Mouse (Mus musculus): ENCODE data around the gene Ewsr1. TPM values are rescaled to one million over a fixed set of nuclear protein-coding genes. Genes with fewer than 3 reads are reported as not detected.

The Ewsr1 gene
- total and polyA plus RNA-seq, 2 experiments from 2014 or later, result 371 to 384 TPM

DNA sequence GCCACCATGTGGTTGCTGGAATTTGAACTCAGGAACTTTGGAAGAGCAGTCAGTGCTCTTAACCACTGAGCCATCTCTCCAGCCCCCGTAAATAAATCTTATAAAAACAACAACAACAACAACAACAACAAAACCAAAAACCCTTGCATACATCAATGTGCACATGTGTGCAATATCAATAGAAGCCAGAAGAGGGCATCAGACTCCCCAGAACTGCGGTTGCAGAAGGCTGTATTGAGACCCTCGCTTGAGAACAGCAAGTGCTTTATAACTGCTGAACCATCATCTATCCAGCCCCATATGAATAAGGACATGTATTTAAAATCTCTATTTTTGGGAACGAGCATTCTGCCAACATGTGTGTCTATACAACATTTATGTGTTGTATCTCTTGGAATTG lies 24.2 kb downstream of the Ewsr1 start:
- Histone ChIP-seq H3K9ac (replicated peaks; ENCODE audit: low read length) (no peak overlapping the region), H3K4me1 (ENCODE audit: insufficient read depth, low read length) (no peaks in the 10 kb centered on the region), H3K27ac (no peak overlapping the region), H3K36me3 (ENCODE audit: insufficient read depth, low read length) (peaks cover 54% of the 10 kb centered on the region), H3K27me3 (ENCODE audit: insufficient read depth, low read length) (no peaks in the 10 kb centered on the region), H3K9me3 (ENCODE audit: low read length) (no peaks in the 10 kb centered on the region), H3K4me2 (ENCODE audit: low read depth, low read length) (no peak overlapping the region), H3K4me3 (ENCODE audit: low read length) (no peak overlapping the region)
- DNase-seq (ENCODE audit: low spot score), result peak; percentile 68
- WGBS, result 66% methylated on average over 4 of the region's 4 CpGs
- TF ChIP-seq CTCF (IDR thresholded peaks at IDR 0.05; ENCODE audit: low read depth), result peak; percentile 69
- peak; percentile 46; the same call in 1 of the 2 replicates for ATAC-seq

DNA sequence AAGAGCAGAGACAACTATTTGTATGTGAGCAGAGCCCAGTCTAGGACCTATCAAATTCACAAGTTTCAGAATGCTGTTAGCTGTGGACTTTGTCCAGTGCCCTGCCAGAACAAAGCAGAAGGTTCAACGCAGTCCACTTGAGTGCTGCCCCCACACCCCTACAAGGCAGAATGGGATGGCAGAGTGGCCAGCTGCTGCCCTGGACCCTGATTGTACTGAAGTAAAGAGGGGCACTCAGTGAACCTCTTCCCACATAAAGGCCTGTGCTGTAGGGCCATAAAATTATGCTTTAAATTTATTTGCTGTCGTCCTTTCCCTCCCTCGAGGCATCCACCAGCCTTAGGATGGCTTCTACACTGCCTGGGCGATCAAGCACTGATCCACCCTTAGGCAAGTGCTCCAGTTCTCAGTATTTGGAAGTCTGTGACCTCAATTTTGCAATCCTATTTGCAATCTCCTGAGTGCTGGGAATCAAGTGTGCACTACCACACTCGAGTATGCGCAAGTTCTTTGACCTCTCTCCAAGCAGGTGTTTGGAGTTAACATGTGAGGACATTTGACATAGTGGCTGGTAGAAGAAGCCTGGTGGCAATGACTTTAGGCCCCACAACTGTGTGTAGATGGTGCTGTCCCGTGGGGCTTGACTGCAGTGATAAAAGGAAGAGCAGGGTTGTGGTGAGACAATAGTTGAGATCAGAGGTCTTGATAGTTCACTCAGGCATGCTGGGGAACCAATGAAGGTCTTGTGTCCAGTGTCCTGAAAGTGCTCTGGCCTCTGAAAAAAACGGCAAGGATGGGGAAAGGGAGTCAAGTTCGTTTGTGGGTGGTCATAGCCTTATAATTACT lies 30.7 kb downstream of the Ewsr1 start:
- TF ChIP-seq CTCF (IDR thresholded peaks at IDR 0.05; ENCODE audit: low read depth), result no peak
- H3K4me1 ChIP-seq (ENCODE audit: insufficient read depth, low read length), result peaks cover 15% of the 10 kb centered on the region; the same call in 1 of the 2 replicates
- ATAC-seq (no peak), DNase-seq (ENCODE audit: low spot score) (no peak)
- H3K36me3 ChIP-seq (ENCODE audit: insufficient read depth, low read length), result peaks cover 54% of the 10 kb centered on the region
- H3K27me3 ChIP-seq (ENCODE audit: insufficient read depth, low read length), result peaks cover 3% of the 10 kb centered on the region; the same call in 1 of the 2 replicates
- 75% methylated on average over 9 of the region's 9 CpGs for WGBS
- H3K9me3 ChIP-seq (ENCODE audit: low read length), result no peaks in the 10 kb centered on the region
- H3K27ac ChIP-seq, result no peak overlapping the region
- no peak overlapping the region for H3K4me3 ChIP-seq (ENCODE audit: low read length)
- H3K9ac ChIP-seq (replicated peaks; ENCODE audit: low read length), result no peak overlapping the region
- no peak overlapping the region for H3K4me2 ChIP-seq (ENCODE audit: low read depth, low read length)

DNA sequence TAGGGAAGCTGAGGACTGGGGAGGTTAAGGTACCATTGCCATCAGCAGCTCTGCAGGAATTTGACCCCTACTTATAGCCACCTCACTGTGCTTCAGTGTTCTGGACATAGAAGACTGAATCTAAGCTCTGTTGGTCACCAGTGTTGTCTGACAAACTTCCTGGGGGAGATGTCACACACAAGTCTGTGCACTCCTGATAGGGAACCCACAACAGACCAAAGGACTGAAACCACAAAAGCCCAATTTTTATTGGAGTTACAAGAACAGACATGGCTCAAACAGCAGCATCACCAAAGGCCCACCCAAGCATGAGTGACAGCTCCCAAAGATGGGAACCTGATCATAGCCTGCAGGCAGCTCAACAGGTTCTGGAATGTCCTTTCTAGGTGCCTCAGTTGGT lies 32.0 kb downstream of the Ewsr1 start:
- Histone ChIP-seq H3K4me2 (ENCODE audit: low read depth, low read length) (no peak overlapping the region), H3K27ac (no peak overlapping the region), H3K4me1 (ENCODE audit: insufficient read depth, low read length) (peaks cover 18% of the 10 kb centered on the region), H3K36me3 (ENCODE audit: insufficient read depth, low read length) (peaks cover 43% of the 10 kb centered on the region), H3K9ac (replicated peaks; ENCODE audit: low read length) (no peak overlapping the region), H3K9me3 (ENCODE audit: low read length) (no peaks in the 10 kb centered on the region), H3K4me3 (ENCODE audit: low read length) (no peak overlapping the region), H3K27me3 (ENCODE audit: insufficient read depth, low read length) (peaks cover 5% of the 10 kb centered on the region; the same call in 1 of the 2 replicates)
- ATAC-seq, result no peak
- no peak for DNase-seq (ENCODE audit: low spot score)
- no peak for TF ChIP-seq CTCF (IDR thresholded peaks at IDR 0.05; ENCODE audit: low read depth)

DNA sequence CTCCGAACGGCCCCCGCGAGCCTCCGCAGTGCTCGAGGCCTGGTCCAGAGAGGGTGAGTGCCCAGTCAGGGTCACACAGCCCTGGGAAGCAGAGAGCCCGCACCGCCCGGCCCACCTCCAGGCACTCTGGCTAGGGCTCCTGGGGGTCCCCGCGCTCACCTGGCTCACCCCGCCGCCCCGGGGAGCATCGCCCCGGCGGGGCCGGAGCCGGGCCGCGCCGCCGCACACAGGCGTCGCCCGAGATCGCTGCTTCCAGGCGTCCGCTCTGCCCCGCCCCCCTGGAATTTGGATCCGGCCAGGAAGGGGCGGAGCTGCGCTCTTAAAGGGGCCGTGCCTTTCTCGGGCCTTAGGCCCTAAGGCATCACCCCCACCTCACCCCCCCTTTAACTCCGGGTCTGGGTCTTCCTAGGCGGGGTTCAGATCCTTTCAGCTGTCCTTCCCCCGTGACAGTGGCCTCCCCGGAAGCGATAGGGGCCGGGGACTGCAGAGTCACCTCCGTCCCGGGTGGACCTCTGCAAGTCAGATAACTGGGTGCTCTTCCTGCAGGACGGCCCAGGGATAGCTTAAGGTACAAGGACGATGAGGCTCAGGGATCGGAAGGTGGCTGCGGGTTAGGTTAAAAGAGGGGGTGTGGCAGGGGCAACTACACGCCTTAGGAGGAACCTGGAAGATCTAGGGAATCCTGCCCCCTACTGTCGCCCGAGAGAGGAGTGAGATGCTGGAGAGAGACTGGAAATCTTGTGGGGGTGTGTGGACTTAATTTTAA lies 33.8 kb downstream of the Ewsr1 start, which contains the start of gene Gas2l1:
Gene Gas2l1, minus strand, starts transcription at position 272 of the 766 bp plus-strand sequence.
- under 1% methylated on average over 47 of the region's 50 CpGs for WGBS
- Histone ChIP-seq H3K4me2 (ENCODE audit: low read depth, low read length) (peak within 1 kb of the TSS; percentile 98), H3K4me3 (ENCODE audit: low read length) (peak within 1 kb of the TSS; percentile 75), H3K9ac (replicated peaks; ENCODE audit: low read length) (peak within 1 kb of the TSS; percentile 71), H3K27me3 (ENCODE audit: insufficient read depth, low read length) (peaks cover 5% of the 10 kb centered on the region; the same call in 1 of the 2 replicates), H3K9me3 (ENCODE audit: low read length) (no peaks in the 10 kb centered on the region), H3K27ac (peak within 1 kb of the TSS; percentile 64), H3K36me3 (ENCODE audit: insufficient read depth, low read length) (peaks cover 31% of the 10 kb centered on the region), H3K4me1 (ENCODE audit: insufficient read depth, low read length) (peaks cover 29% of the 10 kb centered on the region)
- DNase-seq (ENCODE audit: low spot score), result peak; percentile 92
- peak; percentile 73 for TF ChIP-seq CTCF (IDR thresholded peaks at IDR 0.05; ENCODE audit: low read depth)
- peak; percentile 83 for ATAC-seq

DNA sequence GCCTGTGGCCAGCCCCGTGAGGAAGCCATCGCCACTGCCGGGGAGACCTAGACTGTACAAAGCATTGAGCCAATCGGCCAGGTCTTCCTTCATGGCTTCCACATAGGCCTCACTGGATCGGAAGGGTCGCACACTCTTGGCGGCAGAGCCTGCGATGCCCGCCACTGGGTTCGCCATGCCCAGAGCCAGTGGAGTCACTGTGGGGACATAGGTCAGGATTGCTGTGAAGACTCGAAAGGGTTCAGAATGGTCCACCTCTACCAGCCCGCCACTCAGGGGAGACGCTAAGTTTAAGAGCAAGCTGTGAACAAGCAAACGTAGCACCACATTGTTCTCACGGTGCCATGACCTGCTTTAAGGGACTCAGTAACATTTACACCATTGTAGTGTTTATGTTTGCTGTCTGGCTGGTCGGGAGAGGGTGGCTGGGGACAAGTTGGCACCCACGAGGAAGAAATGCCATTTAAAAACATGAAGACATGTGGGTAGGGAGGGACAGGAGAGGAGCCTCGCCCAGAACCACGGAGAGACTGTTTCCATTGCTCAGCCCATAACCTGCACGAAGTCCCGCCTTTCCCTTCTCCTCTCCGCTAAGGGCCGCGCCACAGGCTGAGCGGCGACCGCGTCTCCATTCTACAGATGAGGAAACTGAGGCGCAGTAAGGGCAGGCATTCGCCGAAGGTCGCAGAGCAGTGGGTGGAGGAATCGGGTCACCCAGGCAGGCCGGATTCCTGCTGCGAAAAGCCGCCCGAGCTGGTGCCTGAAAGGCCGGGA lies 34.6 kb downstream of the Ewsr1 start:
- no peak for TF ChIP-seq CTCF (IDR thresholded peaks at IDR 0.05; ENCODE audit: low read depth)
- peak overlapping the region; percentile 75 for H3K4me3 ChIP-seq (ENCODE audit: low read length)
- WGBS, result 16% methylated on average over 38 of the region's 38 CpGs
- peak overlapping the region; percentile 98 for H3K4me2 ChIP-seq (ENCODE audit: low read depth, low read length)
- H3K4me1 ChIP-seq (ENCODE audit: insufficient read depth, low read length), result peaks cover 29% of the 10 kb centered on the region
- H3K27ac ChIP-seq, result 0 out of 2 replicates have a peak overlapping the region, but pooled peaks have one; percentile 64
- peaks cover 27% of the 10 kb centered on the region for H3K36me3 ChIP-seq (ENCODE audit: insufficient read depth, low read length)
- H3K9me3 ChIP-seq (ENCODE audit: low read length), result no peaks in the 10 kb centered on the region
- H3K27me3 ChIP-seq (ENCODE audit: insufficient read depth, low read length), result peaks cover 9% of the 10 kb centered on the region
- ATAC-seq (peak; percentile 8; the same call in 1 of the 2 replicates), DNase-seq (ENCODE audit: low spot score) (peak; percentile 19)
- H3K9ac ChIP-seq (replicated peaks; ENCODE audit: low read length), result peak overlapping the region; percentile 71
